Mouse (Mus musculus) fibroblast of lung, adult 2 months (primary cell): ENCODE results near the gene Ltbp4.
A peak's percentile ranks its signal among the peaks of the same experiment; 100 is the strongest.

Source experiments
- DNase-seq: peaks from one replicate; pipeline ENCODE4 v3.0.0-alpha.2; 2011; ENCODE audit warnings: low read depth

Ltbp4 gene

DNA sequence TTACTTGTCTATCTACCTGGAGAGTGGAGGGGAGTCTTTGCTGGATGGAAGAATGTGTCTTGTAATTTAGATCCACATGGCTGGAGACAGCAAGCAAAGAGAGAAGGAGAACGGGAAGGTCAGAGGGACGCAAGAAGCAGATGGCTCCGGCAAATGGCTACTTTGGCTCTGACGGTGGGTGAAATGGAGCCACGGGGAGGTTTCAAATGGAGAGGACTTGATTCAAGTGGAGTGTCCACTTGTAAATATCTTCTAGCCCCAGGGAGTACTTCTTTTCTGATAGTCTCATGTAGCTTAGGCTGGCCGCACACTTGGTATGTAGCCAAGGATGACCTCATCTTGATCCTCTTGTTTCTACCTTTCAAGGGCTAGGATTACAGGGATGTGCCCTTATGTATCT is 38.7 kb downstream of the Ltbp4 start:
- DNase-seq: no peak

- no peak for DNase-seq
These were observed 39.4 kb downstream of the Ltbp4 start for GRCm38 (mm10) chr7:27298033-27298610.

DNA sequence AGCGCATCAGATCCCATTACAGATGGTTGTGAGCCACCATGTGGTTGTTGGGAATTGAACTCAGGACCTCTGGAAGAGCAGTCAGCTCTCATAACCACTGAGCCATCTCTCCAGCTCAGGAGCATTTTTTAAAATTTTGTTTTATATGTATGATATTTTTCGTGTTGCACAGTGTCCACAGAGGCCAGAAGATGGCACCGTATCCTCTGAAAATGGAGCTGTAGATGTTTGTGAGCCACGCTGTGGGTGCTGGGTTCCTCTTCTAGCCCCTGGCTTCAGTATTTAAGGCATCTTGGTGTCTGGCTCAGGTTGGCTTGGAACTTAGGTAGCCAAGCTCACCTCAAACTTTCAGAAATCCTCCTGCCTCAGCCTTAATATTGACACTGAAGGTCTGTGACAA is 41.0 kb downstream of the Ltbp4 start:
- DNase-seq: no peak

- DNase-seq: peak; percentile 40
These were observed 41.5 kb downstream of the Ltbp4 start for GRCm38 (mm10) chr7:27295956-27296355.

DNA sequence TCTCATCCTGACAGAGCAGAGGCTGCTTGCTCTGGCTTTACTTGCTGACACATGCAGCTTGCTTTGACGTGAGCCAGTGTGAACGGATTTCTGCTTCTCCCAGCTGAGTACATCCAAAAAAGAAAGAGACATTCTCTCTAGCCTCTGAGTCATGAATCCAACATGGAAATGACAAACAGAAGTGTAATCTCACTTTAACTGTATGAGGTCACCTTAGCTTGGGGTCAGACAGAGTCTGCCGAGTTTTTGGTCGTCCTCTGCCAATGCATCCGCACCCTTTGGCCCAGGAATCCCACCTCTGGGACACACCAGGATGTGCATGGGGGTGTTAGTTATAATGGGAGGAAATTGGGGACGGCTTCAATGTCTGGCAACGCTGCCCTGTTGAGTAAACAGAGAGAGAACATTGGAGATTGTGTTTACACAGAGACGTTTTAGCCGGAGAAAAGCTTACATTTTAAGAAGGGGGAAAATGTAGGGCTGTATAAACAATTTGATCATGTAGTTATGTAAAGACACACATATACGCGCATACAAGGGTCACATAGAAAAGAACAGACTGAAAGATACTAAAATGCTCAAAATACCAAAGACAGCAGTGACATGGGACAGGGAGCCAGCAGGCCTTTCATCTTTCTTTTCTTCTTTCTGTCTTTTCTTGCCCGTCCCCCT is 45.6 kb downstream of the Ltbp4 start:
- DNase-seq: peak; percentile 46

DNA sequence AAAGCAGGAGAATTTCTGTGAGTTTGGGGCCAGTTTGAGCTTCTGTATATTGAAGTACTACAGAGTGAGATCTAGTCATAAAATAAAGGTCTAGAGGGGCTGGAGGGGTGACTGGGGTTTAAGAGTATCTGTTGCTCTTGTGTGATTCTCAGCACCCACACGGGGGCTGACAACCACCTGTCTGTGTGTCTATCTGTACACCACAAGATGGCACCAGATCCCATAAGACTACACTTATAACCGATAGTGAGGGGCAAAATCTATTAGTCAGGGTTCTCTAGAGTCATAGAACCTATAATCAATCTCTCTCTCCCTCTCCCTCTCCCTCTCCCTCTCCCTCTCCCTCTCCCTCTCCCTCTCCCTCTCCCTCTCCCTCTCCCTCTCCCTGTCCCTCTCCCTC is 46.9 kb downstream of the Ltbp4 start:
- DNase-seq: no peak

GRCm38 (mm10) chr7:27288732-27289131 is 48.8 kb downstream of the Ltbp4 start:
- DNase-seq: no peak

DNA sequence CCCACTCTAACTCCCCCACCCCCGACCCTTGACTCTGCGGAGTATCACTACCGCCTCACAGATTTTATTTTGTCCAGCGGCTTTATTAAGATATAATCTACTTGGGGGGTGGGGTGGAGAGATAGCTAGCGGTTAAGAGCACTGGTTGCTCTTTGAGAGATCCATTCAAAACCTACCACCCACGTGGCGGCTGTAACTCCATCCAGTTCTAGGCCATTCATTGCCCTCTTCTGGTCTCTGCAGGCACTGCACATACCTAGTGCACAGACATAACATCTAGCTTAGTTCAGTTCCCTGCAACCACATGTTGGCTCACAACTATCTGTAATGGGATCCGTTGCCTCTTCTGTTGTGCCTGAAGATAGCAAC is 51.8 kb downstream of the Ltbp4 start:
- peak; percentile 35 for DNase-seq

GRCm38 (mm10) chr7:27284865-27285697 is 52.4 kb downstream of the Ltbp4 start:
- DNase-seq: no peak

DNA sequence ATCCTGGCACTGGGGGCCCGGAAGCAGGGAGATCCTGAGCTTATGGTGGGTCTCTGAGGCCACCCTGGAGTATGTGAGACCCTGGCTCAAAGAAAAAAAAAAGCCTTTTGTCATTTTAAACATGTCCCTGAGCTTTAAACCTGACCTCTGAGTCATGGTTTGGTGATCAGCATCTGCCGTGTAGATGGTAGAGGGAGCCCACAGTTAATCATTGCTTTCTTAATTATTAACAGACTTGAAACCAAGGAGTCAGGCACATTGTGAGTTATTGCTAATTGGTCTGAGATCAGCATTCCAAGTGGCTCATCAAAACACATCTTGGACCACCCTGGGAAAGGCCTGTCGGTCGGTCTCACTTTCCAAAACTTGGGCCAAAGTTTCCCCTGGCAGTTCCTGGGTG is 55.3 kb downstream of the Ltbp4 start:
- DNase-seq: no peak

GRCm38 (mm10) chr7:27281717-27282116 is 55.8 kb downstream of the Ltbp4 start:
- DNase-seq: no peak

- DNase-seq: no peak
These were observed 60.3 kb downstream of the Ltbp4 start for GRCm38 (mm10) chr7:27277191-27277590.

GRCm38 (mm10) chr7:27276021-27276420 is 61.5 kb downstream of the Ltbp4 start:
- no peak for DNase-seq

DNA sequence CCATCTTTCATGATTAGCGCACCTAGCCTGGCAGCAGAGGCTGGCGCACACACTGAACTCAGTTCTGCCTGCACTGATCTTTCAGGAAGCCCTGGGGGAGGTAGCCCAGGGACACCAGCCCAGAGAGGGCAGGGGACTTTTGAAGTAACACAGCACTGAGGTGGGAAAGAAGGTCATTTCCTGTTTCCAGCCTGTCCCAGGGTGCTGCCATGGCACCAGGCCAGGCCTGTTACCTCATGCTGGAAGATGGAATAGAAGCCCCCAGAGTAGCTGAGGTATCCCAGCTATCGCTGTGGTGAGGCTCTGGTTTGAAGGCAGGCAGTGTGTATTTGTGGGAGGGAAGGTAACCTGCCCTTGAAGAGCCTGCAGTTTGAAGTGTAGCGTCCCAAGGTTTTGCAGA is 62.6 kb downstream of the Ltbp4 start:
- no peak for DNase-seq

DNA sequence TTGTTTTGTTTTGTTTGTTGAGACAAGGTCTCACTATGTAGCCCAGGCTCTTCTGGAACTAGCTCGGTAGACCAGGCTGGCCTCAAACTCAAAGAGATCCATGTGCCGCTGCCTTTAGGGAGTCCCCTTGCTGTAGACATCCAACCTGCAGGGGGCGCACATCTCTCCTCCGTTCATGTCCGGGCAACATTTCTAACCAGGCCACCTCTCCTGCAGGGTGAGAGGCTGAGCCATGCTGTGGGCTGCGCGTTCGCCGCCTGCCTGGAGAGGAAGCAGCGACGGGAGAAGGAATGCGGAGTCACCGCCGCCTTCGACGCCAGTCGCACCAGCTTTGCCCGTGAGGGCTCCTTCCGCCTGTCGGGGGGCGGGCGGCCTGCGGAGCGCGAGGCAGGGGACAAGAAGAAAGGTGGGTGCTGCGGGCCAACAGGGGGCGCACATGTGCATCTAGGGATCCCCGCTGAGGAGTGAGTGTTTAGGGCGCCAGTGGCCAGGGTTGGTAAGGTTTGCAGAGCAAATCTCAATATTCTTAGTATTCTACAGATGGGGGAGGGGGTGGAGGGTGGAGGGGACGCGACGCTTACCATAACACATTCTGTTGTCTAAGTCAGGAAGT is 63.6 kb downstream of the Ltbp4 start:
- no peak for DNase-seq

- no peak for DNase-seq
These were observed 66.1 kb downstream of the Ltbp4 start for GRCm38 (mm10) chr7:27271423-27271822.

DNA sequence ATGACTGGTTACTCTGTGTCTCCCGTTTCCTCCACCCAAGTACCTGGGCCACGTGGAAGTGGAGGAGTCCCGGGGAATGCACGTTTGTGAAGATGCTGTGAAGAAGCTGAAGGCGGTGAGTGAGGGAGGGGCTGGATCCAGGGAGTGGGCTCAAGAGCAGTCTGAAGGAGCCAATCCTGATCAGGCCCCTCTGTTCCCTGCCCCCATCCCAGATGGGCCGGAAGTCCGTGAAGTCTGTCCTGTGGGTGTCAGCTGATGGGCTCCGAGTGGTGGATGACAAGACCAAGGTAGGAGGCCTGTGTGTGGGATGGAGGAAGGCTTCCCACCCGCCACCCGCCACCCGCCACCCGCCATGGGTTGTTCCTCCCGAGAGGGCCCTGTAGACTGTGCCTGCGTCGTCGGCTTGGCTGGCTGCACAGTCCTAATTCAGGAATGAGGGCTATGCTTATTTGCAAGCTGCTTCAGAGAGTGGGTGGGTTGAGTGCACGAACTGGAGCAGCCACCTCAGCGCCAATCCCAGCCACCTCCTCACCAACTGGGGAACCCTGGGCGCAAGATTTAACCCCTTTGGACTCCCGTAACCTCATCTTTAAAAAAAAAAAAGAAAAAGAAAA is 70.9 kb downstream of the Ltbp4 start:
- DNase-seq: no peak

- DNase-seq: no peak
These were observed 72.7 kb downstream of the Ltbp4 start for GRCm38 (mm10) chr7:27264761-27265160.

- DNase-seq: no peak
These were observed 75.6 kb downstream of the Ltbp4 start for GRCm38 (mm10) chr7:27261888-27262287.

DNA sequence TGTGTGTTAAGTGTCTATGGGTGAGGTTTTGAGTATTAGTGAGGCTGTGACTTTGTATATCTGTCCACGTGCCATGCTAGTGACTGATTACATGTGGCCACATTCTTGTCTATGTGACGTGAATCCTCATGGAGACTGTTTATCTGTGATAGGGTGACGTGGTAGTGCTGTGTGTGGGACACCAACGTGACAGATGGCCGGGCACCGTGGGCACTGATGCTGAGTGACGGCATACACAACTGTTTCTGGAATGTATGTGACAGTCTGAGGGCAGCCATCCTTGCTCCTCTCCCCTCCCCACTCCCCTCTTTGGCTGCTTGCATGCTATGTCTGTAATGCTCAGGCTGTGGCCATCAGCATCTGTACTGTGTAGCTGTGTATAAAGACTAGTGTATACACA is 76.6 kb downstream of the Ltbp4 start:
- DNase-seq: no peak

GRCm38 (mm10) chr7:27259771-27260170 is 77.7 kb downstream of the Ltbp4 start:
- peak; percentile 38 for DNase-seq

DNA sequence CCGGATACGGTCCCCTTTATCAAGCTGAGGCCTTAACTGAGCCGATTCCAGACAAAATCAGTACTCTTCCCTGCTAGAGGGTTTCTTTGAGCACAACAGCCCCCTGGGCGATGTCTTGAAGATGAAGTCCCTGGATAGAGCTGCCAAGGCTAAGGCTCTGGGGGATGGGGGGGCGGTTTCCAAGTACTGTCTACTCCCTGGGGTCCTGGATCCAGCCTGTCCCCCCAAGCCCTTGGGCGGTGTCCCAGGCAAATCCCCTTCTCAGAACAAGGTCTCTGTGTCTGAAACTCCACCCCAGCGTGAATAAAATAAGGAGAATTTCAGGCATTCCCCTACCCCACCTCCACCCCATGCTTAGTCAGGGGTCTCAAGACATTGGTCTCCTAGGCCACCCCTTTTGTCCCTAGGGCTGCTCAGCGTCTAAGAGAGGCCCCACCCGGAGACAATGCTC is 78.2 kb downstream of the Ltbp4 start:
- DNase-seq: no peak
